In the genomic region with DNA sequence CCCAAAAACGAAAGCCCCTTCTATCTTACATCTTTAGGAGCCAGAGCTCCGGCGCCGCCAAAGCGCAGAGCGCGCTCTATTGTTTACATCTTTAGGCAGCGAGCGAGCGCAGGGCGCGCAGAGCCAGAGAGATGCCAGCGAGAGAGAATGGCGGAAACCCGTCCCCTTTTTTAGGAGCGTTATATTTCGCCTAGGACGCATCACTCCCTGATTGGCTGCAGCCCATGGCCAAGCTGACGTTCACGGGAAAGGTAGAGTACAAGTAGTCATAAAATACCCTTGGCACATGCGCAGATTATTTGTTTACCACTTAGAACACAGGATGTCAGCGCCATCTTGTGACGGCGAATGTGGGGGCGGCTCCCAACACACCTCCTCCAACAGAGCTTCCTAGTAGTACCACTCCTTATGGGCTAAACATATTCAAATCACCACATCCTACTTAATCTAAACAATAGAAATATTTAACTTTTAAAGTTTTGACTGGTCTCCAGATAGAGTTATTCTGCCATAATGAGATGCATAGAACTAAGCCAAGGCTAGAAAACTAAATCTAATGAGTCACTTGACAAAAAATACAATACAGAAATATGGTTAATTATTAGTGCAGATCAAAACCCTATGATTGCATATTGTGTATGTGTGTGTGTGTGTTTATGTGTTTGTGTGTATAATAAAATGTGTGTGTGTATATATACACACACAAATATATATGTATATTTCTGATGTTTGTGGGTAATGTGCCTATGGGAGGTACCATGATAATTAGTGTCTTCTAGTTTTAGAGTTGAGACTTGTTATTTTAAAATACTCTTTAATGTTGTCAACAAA, we compare ENCODE assay signal across 7 mouse cellular contexts.
DNase-seq lines count a peak whose midpoint lies in the region; ATAC-seq lines count a peak whose summit lies in the region.
"Not testable (repeated sequence)": the region's sequence is repeated elsewhere in the genome, so short reads cannot be mapped to it uniquely, and the experiment has no call there.

No protein-coding gene starts in this region.

- peak; percentile 86 for ATAC-seq in forebrain, embryonic 11.5 days (replicated peaks; ENCODE audit: low FRiP score)
- not testable (repeated sequence) for ATAC-seq in heart, embryonic 16.5 days (replicated peaks; ENCODE audit: extremely low read depth, insufficient read depth, low FRiP score)
- ATAC-seq in intestine, embryonic 16.5 days, result peak; percentile 60
- peak; percentile 87 for ATAC-seq in midbrain, embryonic 12.5 days (ENCODE audit: low FRiP score, low read depth)

- H3K4me2 ChIP-seq in forebrain, embryonic 11.5 days (ENCODE audit: low read depth, low read length, severe bottlenecking); intestine, embryonic 16.5 days (ENCODE audit: low read depth, low read length); midbrain, embryonic 12.5 days (replicated peaks): not testable (repeated sequence)
- H3K4me2 ChIP-seq in heart, embryonic 16.5 days (ENCODE audit: low read depth, low read length), result peak overlapping the region; percentile 52

- H3K27me3 ChIP-seq in forebrain, embryonic 11.5 days (ENCODE audit: control insufficient read depth, insufficient read depth, low read length); heart, embryonic 16.5 days (ENCODE audit: control insufficient read depth, insufficient read depth, low read length); intestine, embryonic 16.5 days (replicated peaks; ENCODE audit: control insufficient read depth, insufficient read depth, low read length); midbrain, embryonic 12.5 days; splenic B cell, adult 2 months (ENCODE audit: control insufficient read depth, insufficient read depth, low read length, poor library complexity, severe bottlenecking): not testable (repeated sequence)

- DNase-seq in cerebellum, adult 8-10 months, result peak; percentile 4
- DNase-seq in forebrain, embryonic 11.5 days (ENCODE audit: low spot score), result not testable (repeated sequence)
- peak; percentile 3 for DNase-seq in liver
- peak; percentile 14 for DNase-seq in splenic B cell, adult 2 months (ENCODE audit: low read depth, low spot score)

- H3K9ac ChIP-seq in forebrain, embryonic 11.5 days (ENCODE audit: low read length); heart, embryonic 16.5 days (ENCODE audit: low read length); intestine, embryonic 16.5 days (ENCODE audit: low read depth, low read length); midbrain, embryonic 12.5 days (replicated peaks): not testable (repeated sequence)

- H3K36me3 ChIP-seq in forebrain, embryonic 11.5 days (ENCODE audit: control insufficient read depth, insufficient read depth, low read length); heart, embryonic 16.5 days (ENCODE audit: control insufficient read depth, insufficient read depth); intestine, embryonic 16.5 days (ENCODE audit: control insufficient read depth, insufficient read depth, low read length); midbrain, embryonic 12.5 days; splenic B cell, adult 2 months (ENCODE audit: control insufficient read depth, insufficient read depth, low read length, poor library complexity, severe bottlenecking): not testable (repeated sequence)

- H3K4me3 ChIP-seq in forebrain, embryonic 11.5 days (ENCODE audit: low read depth, low read length), result peak overlapping the region; percentile 19; the same call in 1 of the 2 replicates
- peak overlapping the region; percentile 38 for H3K4me3 ChIP-seq in heart, embryonic 16.5 days (ENCODE audit: low read length)
- not testable (repeated sequence) for H3K4me3 ChIP-seq in intestine, embryonic 16.5 days (ENCODE audit: low read length); midbrain, embryonic 12.5 days

- not testable (repeated sequence) for H3K4me1 ChIP-seq in forebrain, embryonic 11.5 days (replicated peaks; ENCODE audit: control insufficient read depth, insufficient read depth, low read length); heart, embryonic 16.5 days (ENCODE audit: control insufficient read depth, insufficient read depth, low read length); intestine, embryonic 16.5 days (ENCODE audit: control insufficient read depth, insufficient read depth, low read length); midbrain, embryonic 12.5 days

- WGBS in forebrain, embryonic 11.5 days, result 47% methylated on average over 8 of the region's 25 CpGs
- WGBS in heart, embryonic 16.5 days, result 25% methylated on average over 8 of the region's 25 CpGs
- WGBS in intestine, embryonic 16.5 days, result 30% methylated on average over 8 of the region's 25 CpGs
- 29% methylated on average over 24 of the region's 25 CpGs for WGBS in midbrain, embryonic 12.5 days

- H3K9me3 ChIP-seq in forebrain, embryonic 11.5 days (ENCODE audit: control insufficient read depth, low read length); heart, embryonic 16.5 days (replicated peaks; ENCODE audit: control insufficient read depth, low read length); intestine, embryonic 16.5 days (ENCODE audit: control insufficient read depth, low read length); midbrain, embryonic 12.5 days: not testable (repeated sequence)

- H3K27ac ChIP-seq in forebrain, embryonic 11.5 days (ENCODE audit: low read depth, low read length); heart, embryonic 16.5 days (ENCODE audit: low read length); intestine, embryonic 16.5 days (ENCODE audit: low read length); midbrain, embryonic 12.5 days (replicated peaks): not testable (repeated sequence)
